15 mouse cellular contexts compared by ENCODE assay signal in genomic region chr8:67278759-67279158, GRCm38 (mm10).
"Had no signal": no experiment of that assay in that cellular context is flagged by ENCODE, and none has a peak within 500 bp of the region (broad histone marks: within the 10 kb centered on the region; RNA-seq: fewer than 3 reads in every experiment).

No protein-coding gene starts in this region.

- ATAC-seq: liver, embryonic 12.5 days; midbrain, embryonic 13.5 days; midbrain, embryonic 16.5 days had no signal

- DNase-seq: kidney, adult 8-10 months; kidney, postnatal 10 days; kidney, postnatal 36 days; layer of hippocampus, postnatal 36 days; liver; lung, adult 18-20 months; lung, postnatal 10 days; lung, postnatal 36 days; retina, postnatal 1 day; right cerebral cortex, postnatal 4 days; thymus, adult 18-20 months; thymus, postnatal 4 days had no signal
